Mouse (Mus musculus) midbrain, embryonic 14.5 days (tissue): ENCODE measurements at regions not wholly inside any gene's neighbourhood (a gene's known extent, or its start where the extent isn't known, plus 50 kb on each side); places are given as distances from the start of the nearest gene placed in this dataset.

Experiments
- ATAC-seq: fragments of 200-750 bp; cut with Nextera tagmentation; 2 replicates; pipeline ENCODE4 v1.8.0; 2017; ENCODE audit warnings: moderate number of reproducible peaks, moderate library complexity; ENCODE audit not compliant: low FRiP score, low TSS enrichment
- DNase-seq: peaks from one replicate; pipeline ENCODE4 v3.0.0-alpha.2; 2015
- H3K27ac ChIP-seq: fragments of 300-500 bp; sonication (generic); replicated peaks from 2 replicates; pipeline ENCODE4 v1.5.1; 2014; ENCODE audit warnings: mild to moderate bottlenecking, low read depth, low read length, moderate library complexity
- H3K27me3 ChIP-seq: fragments of 300-500 bp; sonication (generic); 2 replicates; pipeline ENCODE4 v1.6.1; 2014; ENCODE audit warnings: low read length, control low read depth, mixed read lengths; ENCODE audit not compliant: control insufficient read depth, insufficient read depth
- H3K36me3 ChIP-seq: fragments of 300-500 bp; sonication (generic); 2 replicates; pipeline ENCODE4 v1.6.1; 2014; ENCODE audit warnings: low read length, control low read depth; ENCODE audit not compliant: control insufficient read depth, insufficient read depth
- H3K4me1 ChIP-seq: fragments of 300-500 bp; sonication (generic); 2 replicates; pipeline ENCODE4 v1.6.1; 2014; ENCODE audit warnings: mild to moderate bottlenecking, antibody characterized with exemption, low read length, control low read depth; ENCODE audit not compliant: control insufficient read depth, insufficient read depth
- H3K4me2 ChIP-seq: fragments of 300-500 bp; sonication (generic); 2 replicates; pipeline ENCODE4 v1.6.1; 2014; ENCODE audit warnings: mild to moderate bottlenecking, low read length, moderate library complexity
- H3K4me3 ChIP-seq: fragments of 300-500 bp; sonication (generic); replicated peaks from 2 replicates; pipeline ENCODE4 v1.5.1; 2014; ENCODE audit warnings: low read depth, low read length
- H3K9ac ChIP-seq: fragments of 300-500 bp; sonication (generic); replicated peaks from 2 replicates; pipeline ENCODE4 v1.6.1; 2014; ENCODE audit warnings: mild to moderate bottlenecking, low read length, moderate library complexity
- H3K9me3 ChIP-seq: fragments of 300-500 bp; sonication (generic); 2 replicates; pipeline ENCODE4 v1.6.1; 2016; ENCODE audit warnings: low read length, control low read depth, mixed read lengths; ENCODE audit not compliant: control insufficient read depth
- WGBS: fragments of 180-500 bp; shearing (Covaris S2); extraction: QIAGEN DNeasy Blood & Tissue Kit; methylation state at CpG from one replicate; pipeline ENCODE4 v1.1.7; 2014; 5-methylcytosine and 5-hydroxymethylcytosine counted together

GRCm38 (mm10) chr3:82478179-82479138, 69.4 kb downstream of the Npy2r start:
- no peaks in the 10 kb centered on the region for H3K9me3 ChIP-seq
- WGBS: 61% methylated on average over 3 of the region's 3 CpGs
- DNase-seq: peak; percentile 9
- no peaks in the 10 kb centered on the region for H3K4me1 ChIP-seq
- no peak overlapping the region for H3K4me2 ChIP-seq
- H3K9ac ChIP-seq: no peak overlapping the region
- no peak overlapping the region for H3K4me3 ChIP-seq
- no peak overlapping the region for H3K27ac ChIP-seq
- 0 out of 2 replicates have a peak, but pooled peaks have one; percentile 17 for ATAC-seq
- H3K36me3 ChIP-seq: no peaks in the 10 kb centered on the region
- H3K27me3 ChIP-seq: no peaks in the 10 kb centered on the region
